Mouse (Mus musculus): ENCODE measurements around the gene Odf3l1. TPM values are rescaled to one million over a fixed set of nuclear protein-coding genes. Genes with fewer than 3 reads are reported as not detected.

The Odf3l1 gene
- total and polyA plus RNA-seq, 3 experiments = not detected

GRCm38 (mm10) chr9:56880790-56881189, 16.3 kb upstream of the Odf3l1 start:
- H3K4me3 ChIP-seq (ENCODE audit: control insufficient read depth in 1 of 2, insufficient read depth in 1 of 2, low read depth in 2 of 2, low read length in 2 of 2) = no peak overlapping the region
- H3K79me2 ChIP-seq (ENCODE audit: control insufficient read depth, insufficient read depth, low read length, poor library complexity) = no peaks in the 10 kb centered on the region
- no peaks in the 10 kb centered on the region for H3K9me3 ChIP-seq (replicated peaks; ENCODE audit: insufficient read depth, low read length)
- H3K27ac ChIP-seq (ENCODE audit: control insufficient read depth, low read depth, low read length) = no peak overlapping the region
- no peaks in the 10 kb centered on the region for H3K4me1 ChIP-seq (ENCODE audit: control insufficient read depth in 1 of 2, insufficient read depth in 2 of 2, low read length in 2 of 2)
- no peaks in the 10 kb centered on the region; a peak in 1 of 4 replicates for H3K27me3 ChIP-seq (ENCODE audit: control insufficient read depth in 1 of 2, insufficient read depth in 2 of 2, low read length in 2 of 2)
- no peak for DNase-seq (ENCODE audit: low read depth, low spot score)
- no peak overlapping the region for H3K9ac ChIP-seq (ENCODE audit: control insufficient read depth, low read depth, low read length, poor library complexity, severe bottlenecking)
- no peak for TF ChIP-seq SMC3 (IDR thresholded peaks at IDR 0.05; ENCODE audit: low read depth, low read length)
- TF ChIP-seq MYC (IDR thresholded peaks at IDR 0.05; ENCODE audit: low read depth, low read length) = no peak
- TF ChIP-seq MAX (IDR thresholded peaks at IDR 0.05; ENCODE audit: low read length) = no peak
- TF ChIP-seq RCOR1 (IDR thresholded peaks at IDR 0.05; ENCODE audit: low read depth, low read length) = no peak
- no peak for TF ChIP-seq CTCF (IDR thresholded peaks at IDR 0.05 in 2 of 3, conservative IDR thresholded peaks at IDR 0.05 in 1 of 3; ENCODE audit: control insufficient read depth in 1 of 3, insufficient read depth in 1 of 3, low read depth in 2 of 3, low read length in 3 of 3, poor library complexity in 1 of 3, severe bottlenecking in 1 of 3)
- no peak for TF ChIP-seq ZKSCAN1 (IDR thresholded peaks at IDR 0.05; ENCODE audit: low read depth, low read length)
- no peak for TF ChIP-seq GATA1 (IDR thresholded peaks at IDR 0.05; ENCODE audit: low read depth, low read length)
- no peak for TF ChIP-seq POLR2AphosphoS5 (IDR thresholded peaks at IDR 0.05; ENCODE audit: borderline replicate concordance, low read depth, low read length)
- TF ChIP-seq ZNF384 (IDR thresholded peaks at IDR 0.05; ENCODE audit: low read depth, low read length) = no peak
- no peak for TF ChIP-seq MXI1 (IDR thresholded peaks at IDR 0.05; ENCODE audit: low read depth, low read length)
- TF ChIP-seq NRF1 (IDR thresholded peaks at IDR 0.05; ENCODE audit: insufficient read depth, low read depth, low read length, poor library complexity, severe bottlenecking) = no peak
- TF ChIP-seq GABPA (IDR thresholded peaks at IDR 0.05; ENCODE audit: low read depth, low read length) = no peak
- no peaks in the 10 kb centered on the region for H3K36me3 ChIP-seq (ENCODE audit: control insufficient read depth in 1 of 2, insufficient read depth in 2 of 2, low read length in 2 of 2)

GRCm38 (mm10) chr9:56877284-56877683, 12.8 kb upstream of the Odf3l1 start:
- no peak for DNase-seq (ENCODE audit: low read depth, low spot score)
- TF ChIP-seq SMC3 (IDR thresholded peaks at IDR 0.05; ENCODE audit: low read depth, low read length) = no peak
- no peak for TF ChIP-seq ZKSCAN1 (IDR thresholded peaks at IDR 0.05; ENCODE audit: low read depth, low read length)
- no peak for TF ChIP-seq NRF1 (IDR thresholded peaks at IDR 0.05; ENCODE audit: insufficient read depth, low read depth, low read length, poor library complexity, severe bottlenecking)
- no peak for TF ChIP-seq MAFK (IDR thresholded peaks at IDR 0.05; ENCODE audit: borderline replicate concordance, low read depth, low read length)
- no peak for TF ChIP-seq CHD2 (IDR thresholded peaks at IDR 0.05; ENCODE audit: low read length)
- TF ChIP-seq MYC (IDR thresholded peaks at IDR 0.05; ENCODE audit: low read depth, low read length) = no peak
- no peak for TF ChIP-seq GATA1 (IDR thresholded peaks at IDR 0.05; ENCODE audit: low read depth, low read length)
- Histone ChIP-seq H3K4me3 (ENCODE audit: control insufficient read depth in 1 of 2, insufficient read depth in 1 of 2, low read depth in 2 of 2, low read length in 2 of 2) (no peak overlapping the region), H3K9me3 (replicated peaks; ENCODE audit: insufficient read depth, low read length) (no peaks in the 10 kb centered on the region), H3K36me3 (ENCODE audit: control insufficient read depth in 1 of 2, insufficient read depth in 2 of 2, low read length in 2 of 2) (no peaks in the 10 kb centered on the region), H3K27ac (ENCODE audit: control insufficient read depth, low read depth, low read length) (no peak overlapping the region), H3K79me2 (ENCODE audit: control insufficient read depth, insufficient read depth, low read length, poor library complexity) (no peaks in the 10 kb centered on the region), H3K27me3 (ENCODE audit: control insufficient read depth in 1 of 2, insufficient read depth in 2 of 2, low read length in 2 of 2) (no peaks in the 10 kb centered on the region; a peak in 3 of 4 replicates), H3K4me1 (ENCODE audit: control insufficient read depth in 1 of 2, insufficient read depth in 2 of 2, low read length in 2 of 2) (no peaks in the 10 kb centered on the region), H3K9ac (ENCODE audit: control insufficient read depth, low read depth, low read length, poor library complexity, severe bottlenecking) (no peak overlapping the region)

DNA sequence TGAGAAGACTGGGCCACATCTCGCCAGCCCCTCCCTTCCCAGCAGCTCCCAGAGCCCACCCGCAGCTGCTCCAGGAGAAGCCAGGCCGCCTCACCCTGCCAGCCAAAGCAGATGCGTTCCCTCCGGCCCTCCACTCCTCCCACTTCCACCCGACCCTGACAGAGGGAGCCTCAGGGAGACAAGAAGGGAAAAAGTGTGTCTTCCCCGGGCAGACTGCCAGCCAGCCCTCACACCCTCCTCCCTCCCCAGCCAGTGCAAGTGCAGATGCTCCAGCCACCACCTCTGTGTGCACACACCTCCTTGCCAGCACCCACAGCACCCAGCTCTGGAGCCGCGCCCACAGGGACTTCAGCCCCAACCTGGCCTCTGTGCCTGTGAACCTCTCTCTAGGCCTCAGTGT, 12.3 kb upstream of the Odf3l1 start:
- Histone ChIP-seq H3K27me3 (ENCODE audit: control insufficient read depth in 1 of 2, insufficient read depth in 2 of 2, low read length in 2 of 2) (no peaks in the 10 kb centered on the region; a peak in 3 of 4 replicates), H3K9me3 (replicated peaks; ENCODE audit: insufficient read depth, low read length) (no peaks in the 10 kb centered on the region)
- TF ChIP-seq GATA1 (IDR thresholded peaks at IDR 0.05; ENCODE audit: low read depth, low read length) (no peak), POLR2AphosphoS2 (IDR thresholded peaks at IDR 0.05; ENCODE audit: low read length) (no peak), RAD21 (IDR thresholded peaks at IDR 0.05; ENCODE audit: low read depth, low read length) (no peak), GABPA (IDR thresholded peaks at IDR 0.05; ENCODE audit: low read depth, low read length) (no peak), TCF12 (IDR thresholded peaks at IDR 0.05; ENCODE audit: low read depth, low read length) (no peak), ZKSCAN1 (IDR thresholded peaks at IDR 0.05; ENCODE audit: low read depth, low read length) (no peak), E2F4 (IDR thresholded peaks at IDR 0.05; ENCODE audit: borderline replicate concordance, low read depth, low read length) (no peak), MAFK (IDR thresholded peaks at IDR 0.05; ENCODE audit: borderline replicate concordance, low read depth, low read length) (no peak), CHD1 (IDR thresholded peaks at IDR 0.05; ENCODE audit: low read depth, low read length) (no peak), CHD2 (IDR thresholded peaks at IDR 0.05; ENCODE audit: low read length) (no peak), HCFC1 (IDR thresholded peaks at IDR 0.05; ENCODE audit: low read depth, low read length) (no peak), MEF2A (IDR thresholded peaks at IDR 0.05; ENCODE audit: extremely low read depth, insufficient replicate concordance, low read depth, low read length, poor library complexity, severe bottlenecking) (no peak), BHLHE40 (IDR thresholded peaks at IDR 0.05; ENCODE audit: borderline replicate concordance, low read depth, low read length) (no peak), MAX (IDR thresholded peaks at IDR 0.05; ENCODE audit: low read length) (no peak)

More for the DNA sequence above, 12.3 kb upstream of the Odf3l1 start:
- H3K4me1 ChIP-seq (ENCODE audit: control insufficient read depth in 1 of 2, insufficient read depth in 2 of 2, low read length in 2 of 2) = no peaks in the 10 kb centered on the region
- H3K4me3 ChIP-seq (ENCODE audit: control insufficient read depth in 1 of 2, insufficient read depth in 1 of 2, low read depth in 2 of 2, low read length in 2 of 2) = no peak overlapping the region
- no peak overlapping the region for H3K27ac ChIP-seq (ENCODE audit: control insufficient read depth, low read depth, low read length)
- no peaks in the 10 kb centered on the region for H3K79me2 ChIP-seq (ENCODE audit: control insufficient read depth, insufficient read depth, low read length, poor library complexity)
- no peak overlapping the region for H3K9ac ChIP-seq (ENCODE audit: control insufficient read depth, low read depth, low read length, poor library complexity, severe bottlenecking)
- H3K36me3 ChIP-seq (ENCODE audit: control insufficient read depth in 1 of 2, insufficient read depth in 2 of 2, low read length in 2 of 2) = no peaks in the 10 kb centered on the region
- DNase-seq (ENCODE audit: low read depth, low spot score) = no peak
